Mouse (Mus musculus) regulatory T cell (primary cell): ENCODE measurements around the gene Dnal1.

Experiments used
- in situ Hi-C: fragments of 300-600 bp; cut with MboI, MseI; formaldehyde crosslinking; loops from one replicate; pipeline ENCODE4 v1.15.1; 2025; ENCODE audit warnings: high pct_unique_total_duplicates

Dnal1 gene

GRCm38 (mm10) chr12:84161616-84162433 lies 47.7 kb downstream of the Dnal1 start:
- in situ Hi-C loops, result no loop called here

GRCm38 (mm10) chr12:84163133-84163532 lies 49.0 kb downstream of the Dnal1 start:
- in situ Hi-C loops, result no loop called here

- in situ Hi-C loops, result no loop called here
Measured at GRCm38 (mm10) chr12:84163586-84164110, 49.5 kb downstream of the Dnal1 start.

- in situ Hi-C loops, result no loop called here
Measured at GRCm38 (mm10) chr12:84165631-84166373, 51.6 kb downstream of the Dnal1 start.

- in situ Hi-C loops, result loop anchor here (5.0 kb wide), 1 partner anchor 52 kb away; no protein-coding TSS in a partner anchor
Measured at GRCm38 (mm10) chr12:84170610-84171009, 56.4 kb downstream of the Dnal1 start.

GRCm38 (mm10) chr12:84172216-84172615 lies 58.0 kb downstream of the Dnal1 start:
- in situ Hi-C loops, result loop anchor here (5.0 kb wide), 1 partner anchor 50 kb away; no protein-coding TSS in a partner anchor

GRCm38 (mm10) chr12:84172862-84173261 lies 58.7 kb downstream of the Dnal1 start:
- in situ Hi-C loops, result loop anchor here (5.0 kb wide), 1 partner anchor 49 kb away; no protein-coding TSS in a partner anchor

GRCm38 (mm10) chr12:84173309-84173915 lies 59.2 kb downstream of the Dnal1 start:
- in situ Hi-C loops, result loop anchor here (5.0 kb wide), 1 partner anchor 49 kb away; no protein-coding TSS in a partner anchor

GRCm38 (mm10) chr12:84174190-84174811 lies 60.1 kb downstream of the Dnal1 start:
- in situ Hi-C loops, result loop anchor here (5.0 kb wide), 1 partner anchor 48 kb away; no protein-coding TSS in a partner anchor

GRCm38 (mm10) chr12:84174871-84175270 lies 60.7 kb downstream of the Dnal1 start:
- in situ Hi-C loops, result loop anchor here (5.0 kb wide), 1 partner anchor 47 kb away; no protein-coding TSS in a partner anchor

GRCm38 (mm10) chr12:84175659-84176061 lies 61.5 kb downstream of the Dnal1 start:
- in situ Hi-C loops, result no loop called here

GRCm38 (mm10) chr12:84176126-84176769 lies 62.1 kb downstream of the Dnal1 start:
- in situ Hi-C loops, result no loop called here

GRCm38 (mm10) chr12:84176886-84177765 lies 63.0 kb downstream of the Dnal1 start:
- in situ Hi-C loops, result no loop called here

- in situ Hi-C loops, result no loop called here
Measured at GRCm38 (mm10) chr12:84178052-84178451, 63.9 kb downstream of the Dnal1 start.

GRCm38 (mm10) chr12:84178652-84179445 lies 64.7 kb downstream of the Dnal1 start:
- in situ Hi-C loops, result no loop called here

GRCm38 (mm10) chr12:84180090-84180489 lies 65.9 kb downstream of the Dnal1 start:
- in situ Hi-C loops, result no loop called here

- in situ Hi-C loops, result no loop called here
Measured at GRCm38 (mm10) chr12:84180701-84181435, 66.7 kb downstream of the Dnal1 start.

- in situ Hi-C loops, result no loop called here
Measured at GRCm38 (mm10) chr12:84181999-84182398, 67.8 kb downstream of the Dnal1 start.
